Mouse (Mus musculus) limb, embryonic 11.5 days (tissue): ENCODE measurements around the gene Fgfr2. TPM values are rescaled to one million over a fixed set of nuclear protein-coding genes. Genes with fewer than 3 reads are reported as not detected.

Experiments used
- ATAC-seq: fragments of 200-750 bp; cut with Nextera tagmentation; 2 replicates; pipeline ENCODE4 v1.8.0; 2017; ENCODE audit warnings: low read depth; ENCODE audit not compliant: insufficient number of reproducible peaks, low FRiP score, low TSS enrichment
- DNase-seq: peaks from one replicate; pipeline ENCODE4 v3.0.0-alpha.2; 2015; ENCODE audit warnings: low spot score
- H3K27ac ChIP-seq: fragments of 300-500 bp; sonication (generic); replicated peaks from 2 replicates; pipeline ENCODE4 v1.5.1; 2014; ENCODE audit warnings: low read depth, mild to moderate bottlenecking, low read length
- H3K27me3 ChIP-seq: fragments of 300-500 bp; sonication (generic); 2 replicates; pipeline ENCODE4 v1.6.1; 2014; ENCODE audit warnings: mild to moderate bottlenecking, low read length, mixed read lengths; ENCODE audit not compliant: control insufficient read depth, insufficient read depth
- H3K36me3 ChIP-seq: fragments of 300-500 bp; sonication (generic); 2 replicates; pipeline ENCODE4 v1.6.1; 2014; ENCODE audit warnings: mild to moderate bottlenecking, low read length, moderate library complexity, mixed read lengths; ENCODE audit not compliant: control insufficient read depth, insufficient read depth
- H3K4me1 ChIP-seq: fragments of 300-500 bp; sonication (generic); 2 replicates; pipeline ENCODE4 v1.6.1; 2014; ENCODE audit warnings: low read length, mixed read lengths; ENCODE audit not compliant: control insufficient read depth, insufficient read depth
- H3K4me2 ChIP-seq: fragments of 300-500 bp; sonication (generic); 2 replicates; pipeline ENCODE4 v1.6.1; 2014; ENCODE audit warnings: low read depth, mild to moderate bottlenecking, moderate library complexity; ENCODE audit not compliant: severe bottlenecking
- H3K4me3 ChIP-seq: fragments of 300-500 bp; sonication (generic); 2 replicates; pipeline ENCODE4 v1.5.1; 2014; ENCODE audit warnings: low read depth, low read length
- H3K9ac ChIP-seq: fragments of 300-500 bp; sonication (generic); 2 replicates; pipeline ENCODE4 v1.6.1; 2014; ENCODE audit warnings: mild to moderate bottlenecking, low read length
- H3K9me3 ChIP-seq: fragments of 300-500 bp; sonication (generic); 2 replicates; pipeline ENCODE4 v1.6.1; 2016; ENCODE audit warnings: low read length; ENCODE audit not compliant: control insufficient read depth
- WGBS: fragments of 180-500 bp; shearing (Covaris S2); extraction: QIAGEN DNeasy Blood & Tissue Kit; methylation state at CpG from one replicate; pipeline ENCODE4 v1.1.7; 2014; 5-methylcytosine and 5-hydroxymethylcytosine counted together
- polyA plus RNA-seq: library from polyadenylated mRNA; unstranded; fragments of >200 nt; fragmentation: Nextera tagmentation; extraction: Ambion mirVana; gene quantifications from 2 replicates; pipeline ENCODE4 v1.2.1, GENCODE M21; 2014

Gene Fgfr2
- polyA plus RNA-seq, 1 experiment from 2014 or later, result 60.1 TPM

DNA sequence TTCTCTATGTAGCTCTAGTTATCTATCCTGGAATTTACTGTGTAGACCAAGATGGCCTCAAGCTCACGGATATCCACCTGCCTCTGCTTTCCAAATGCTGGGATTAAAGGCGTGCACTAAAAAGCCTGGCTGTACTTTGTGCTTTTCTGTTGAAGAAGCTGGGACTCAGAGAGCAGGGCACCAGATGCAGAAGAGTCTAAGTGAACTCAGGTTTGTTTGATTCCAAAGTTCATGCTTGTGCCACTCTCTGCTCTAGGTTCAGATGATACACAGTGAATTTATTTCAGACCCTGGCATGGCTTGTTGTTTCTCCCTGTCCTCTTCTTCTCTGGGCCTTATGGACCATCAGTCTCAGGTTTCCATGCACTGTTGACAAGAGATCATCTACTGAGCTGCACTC, 197.9 kb downstream of the Fgfr2 start:
- H3K4me2 ChIP-seq, result no peak overlapping the region
- DNase-seq, result no peak
- no peaks in the 10 kb centered on the region for H3K27me3 ChIP-seq
- no peaks in the 10 kb centered on the region for H3K4me1 ChIP-seq
- WGBS, result 69% methylated on average over 2 of the region's 2 CpGs
- no peaks in the 10 kb centered on the region for H3K9me3 ChIP-seq
- no peak overlapping the region for H3K27ac ChIP-seq
- H3K4me3 ChIP-seq, result no peak overlapping the region
- no peak for ATAC-seq
- no peaks in the 10 kb centered on the region for H3K36me3 ChIP-seq
- no peak overlapping the region for H3K9ac ChIP-seq

DNA sequence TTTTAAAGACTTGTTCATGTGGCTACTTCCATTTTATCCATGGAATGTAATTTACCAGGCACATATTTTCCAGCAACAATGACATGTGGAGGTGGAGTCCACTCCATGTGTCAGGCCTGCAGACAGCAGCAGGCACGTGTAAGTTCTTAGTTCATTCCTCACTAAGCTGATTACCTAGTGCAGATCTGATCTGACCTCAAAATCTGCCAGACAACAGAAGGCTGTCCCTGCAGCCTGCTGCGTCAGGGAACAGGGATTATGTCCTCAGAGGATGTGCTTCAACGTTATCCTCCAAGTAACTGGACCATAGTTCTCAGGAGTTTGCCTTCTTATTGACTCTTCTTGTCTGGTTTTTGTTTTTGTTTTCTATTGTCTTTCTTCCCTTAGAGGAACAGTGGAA, 201.2 kb downstream of the Fgfr2 start:
- Histone ChIP-seq H3K4me1 (no peaks in the 10 kb centered on the region), H3K36me3 (no peaks in the 10 kb centered on the region), H3K27me3 (no peaks in the 10 kb centered on the region), H3K27ac (no peak overlapping the region), H3K4me2 (no peak overlapping the region), H3K9me3 (no peaks in the 10 kb centered on the region; the same call in 1 of the 2 replicates), H3K9ac (no peak overlapping the region), H3K4me3 (no peak overlapping the region)
- no peak for ATAC-seq
- WGBS, result 57% methylated on average over 3 of the region's 3 CpGs
- peak; percentile 14 for DNase-seq

DNA sequence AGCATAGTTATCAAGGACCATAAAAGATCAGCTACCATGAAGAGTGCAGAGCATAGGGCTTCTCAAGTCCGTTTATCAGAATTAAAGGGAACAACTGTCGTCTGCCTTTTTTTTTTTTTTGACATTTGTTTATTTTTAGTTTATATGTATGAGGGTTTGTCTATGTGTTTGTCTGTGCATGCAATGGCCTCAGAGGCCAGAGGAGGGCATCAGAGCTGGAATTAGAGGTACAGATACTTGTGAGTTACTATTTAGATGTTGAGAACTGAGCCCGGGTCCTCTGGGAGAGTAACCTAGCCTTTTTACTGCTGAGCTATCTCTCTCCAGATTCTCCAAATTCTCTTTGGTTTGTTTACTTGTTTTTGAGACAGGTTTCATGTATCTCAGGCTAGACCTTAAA, 219.4 kb downstream of the Fgfr2 start:
- no peak for ATAC-seq
- H3K4me1 ChIP-seq, result no peaks in the 10 kb centered on the region
- no peak overlapping the region for H3K4me3 ChIP-seq
- no peak for DNase-seq
- H3K9ac ChIP-seq, result no peak overlapping the region
- H3K4me2 ChIP-seq, result no peak overlapping the region
- 85% methylated on average over 3 of the region's 3 CpGs for WGBS
- no peak overlapping the region for H3K27ac ChIP-seq
- no peaks in the 10 kb centered on the region for H3K9me3 ChIP-seq
- H3K36me3 ChIP-seq, result no peaks in the 10 kb centered on the region
- no peaks in the 10 kb centered on the region for H3K27me3 ChIP-seq

DNA sequence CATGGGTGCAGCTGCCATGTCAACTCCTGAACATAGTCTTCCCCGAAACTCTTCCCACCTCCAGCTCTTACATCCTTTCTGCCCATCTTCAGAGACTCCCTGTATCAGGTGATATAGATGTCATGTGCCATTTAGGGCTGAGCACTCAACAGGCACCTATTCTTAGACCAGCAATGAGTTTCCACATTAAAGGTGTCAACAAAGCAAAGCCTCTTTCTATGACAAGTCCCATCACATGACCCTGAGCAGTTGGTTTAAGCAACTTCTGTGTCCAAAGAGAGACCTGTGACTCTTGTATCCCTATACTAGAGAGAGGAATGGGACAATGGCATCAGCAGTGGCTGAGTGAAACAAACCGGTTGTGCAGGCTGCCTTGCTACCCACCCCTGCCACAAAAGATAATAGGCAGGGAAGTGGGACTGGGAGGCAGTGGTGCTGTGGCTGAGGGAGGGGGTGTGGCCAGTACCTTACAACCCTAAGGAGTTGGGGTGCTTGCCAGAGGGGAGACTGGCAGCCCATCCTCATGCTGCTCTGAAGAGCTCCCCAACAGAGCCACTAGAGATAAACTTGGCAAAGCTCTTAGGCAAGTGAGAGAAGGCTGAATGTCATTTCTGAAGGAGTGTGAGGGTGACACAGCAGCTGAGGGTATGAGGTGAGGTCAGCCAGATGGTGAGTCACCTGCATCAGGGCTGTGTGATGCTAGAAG, 222.2 kb downstream of the Fgfr2 start:
- no peak for ATAC-seq
- no peak overlapping the region for H3K9ac ChIP-seq
- H3K36me3 ChIP-seq, result no peaks in the 10 kb centered on the region
- H3K27ac ChIP-seq, result no peak overlapping the region
- 0 out of 2 replicates have a peak, but pooled peaks cover 2% of the 10 kb centered on the region for H3K9me3 ChIP-seq
- no peak overlapping the region for H3K4me3 ChIP-seq
- 56% methylated on average over 2 of the region's 2 CpGs for WGBS
- no peaks in the 10 kb centered on the region for H3K4me1 ChIP-seq
- H3K27me3 ChIP-seq, result no peaks in the 10 kb centered on the region
- no peak overlapping the region for H3K4me2 ChIP-seq
- DNase-seq, result no peak

DNA sequence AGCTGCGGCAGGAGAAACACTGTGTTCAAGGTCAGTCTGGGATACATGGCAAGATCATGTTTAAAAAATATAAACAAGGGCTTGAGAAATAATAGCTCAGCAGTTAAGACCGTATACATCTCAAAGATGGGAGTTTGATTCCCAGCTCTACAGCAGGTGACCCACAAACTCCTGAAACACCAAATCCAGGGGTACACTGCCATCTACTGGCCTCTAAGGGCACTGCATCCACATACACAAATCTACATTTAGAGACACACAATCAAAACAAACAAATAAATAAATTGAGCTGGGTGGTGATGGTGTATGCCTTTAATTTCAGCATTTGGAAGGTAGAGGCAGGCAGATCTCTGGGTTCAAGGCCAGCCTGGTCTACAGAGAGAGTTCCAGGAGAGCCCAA, 224.9 kb downstream of the Fgfr2 start:
- H3K4me2 ChIP-seq, result no peak overlapping the region
- no peaks in the 10 kb centered on the region for H3K36me3 ChIP-seq
- DNase-seq, result no peak
- no peaks in the 10 kb centered on the region for H3K4me1 ChIP-seq
- no peak overlapping the region for H3K9ac ChIP-seq
- WGBS, result 80% methylated on average over 2 of the region's 2 CpGs
- H3K4me3 ChIP-seq, result no peak overlapping the region
- H3K27ac ChIP-seq, result no peak overlapping the region
- H3K9me3 ChIP-seq, result 0 out of 2 replicates have a peak, but pooled peaks cover 2% of the 10 kb centered on the region
- no peaks in the 10 kb centered on the region for H3K27me3 ChIP-seq
- ATAC-seq, result no peak

DNA sequence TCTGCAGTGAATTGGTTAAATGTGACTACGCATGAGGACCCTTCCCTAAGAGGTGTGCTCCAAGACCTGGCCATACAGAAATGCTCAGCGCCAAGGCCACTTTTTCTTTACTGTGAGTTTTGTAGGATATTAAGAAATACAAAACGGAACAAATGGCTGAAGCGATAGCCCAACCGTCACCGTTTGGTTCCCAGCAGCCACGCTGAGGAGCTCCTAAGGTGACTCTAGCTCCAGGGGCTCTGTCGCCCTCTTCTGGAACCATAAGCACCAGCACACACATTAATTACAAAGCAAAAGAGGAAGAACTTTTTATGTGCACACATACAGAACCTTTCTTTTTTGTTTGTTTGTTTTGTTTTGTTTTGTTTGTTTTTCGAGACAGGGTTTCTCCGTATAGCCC, 225.9 kb downstream of the Fgfr2 start:
- no peak for DNase-seq
- Histone ChIP-seq H3K27me3 (no peaks in the 10 kb centered on the region), H3K4me2 (no peak overlapping the region), H3K9ac (no peak overlapping the region), H3K9me3 (0 out of 2 replicates have a peak, but pooled peaks cover 2% of the 10 kb centered on the region), H3K27ac (no peak overlapping the region), H3K4me1 (no peaks in the 10 kb centered on the region), H3K36me3 (no peaks in the 10 kb centered on the region), H3K4me3 (no peak overlapping the region)
- ATAC-seq, result no peak
- WGBS, result 85% methylated on average over 10 of the region's 10 CpGs

DNA sequence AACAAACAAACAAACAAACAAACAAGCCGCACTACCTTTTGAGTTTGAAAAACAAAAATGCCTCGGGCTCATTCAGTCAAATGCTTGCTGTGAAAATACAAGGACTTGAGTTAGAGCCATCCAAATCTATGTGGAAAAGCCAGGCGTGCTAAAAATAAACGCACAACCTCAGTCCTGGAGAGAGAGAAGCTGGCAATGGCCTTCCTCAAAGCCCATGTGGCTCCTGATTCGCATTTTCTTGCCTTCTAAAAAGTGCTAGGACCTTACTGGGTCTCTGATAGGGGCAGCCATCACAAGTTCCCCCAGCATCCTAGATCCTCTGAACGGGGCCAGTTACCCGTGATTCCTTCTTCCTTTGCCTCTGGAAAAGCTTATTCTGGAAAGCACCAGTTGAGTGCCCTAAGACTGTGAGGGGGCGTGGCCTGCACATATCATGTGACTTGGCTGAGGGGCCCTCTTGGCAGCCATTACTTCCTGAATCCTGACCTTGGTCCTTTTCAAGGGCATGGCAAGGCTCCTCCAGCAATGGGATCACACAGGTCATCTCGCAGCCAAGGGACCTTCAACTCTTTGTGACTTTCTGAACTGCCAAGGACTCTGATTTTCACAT, 226.8 kb downstream of the Fgfr2 start:
- no peaks in the 10 kb centered on the region for H3K4me1 ChIP-seq
- H3K4me3 ChIP-seq, result no peak overlapping the region
- DNase-seq (no peak), ATAC-seq (no peak)
- no peaks in the 10 kb centered on the region for H3K27me3 ChIP-seq
- H3K9ac ChIP-seq, result no peak overlapping the region
- WGBS, result 91% methylated on average over 9 of the region's 9 CpGs
- 0 out of 2 replicates have a peak, but pooled peaks cover 2% of the 10 kb centered on the region for H3K9me3 ChIP-seq
- no peak overlapping the region for H3K27ac ChIP-seq
- H3K36me3 ChIP-seq, result no peaks in the 10 kb centered on the region
- no peak overlapping the region for H3K4me2 ChIP-seq

DNA sequence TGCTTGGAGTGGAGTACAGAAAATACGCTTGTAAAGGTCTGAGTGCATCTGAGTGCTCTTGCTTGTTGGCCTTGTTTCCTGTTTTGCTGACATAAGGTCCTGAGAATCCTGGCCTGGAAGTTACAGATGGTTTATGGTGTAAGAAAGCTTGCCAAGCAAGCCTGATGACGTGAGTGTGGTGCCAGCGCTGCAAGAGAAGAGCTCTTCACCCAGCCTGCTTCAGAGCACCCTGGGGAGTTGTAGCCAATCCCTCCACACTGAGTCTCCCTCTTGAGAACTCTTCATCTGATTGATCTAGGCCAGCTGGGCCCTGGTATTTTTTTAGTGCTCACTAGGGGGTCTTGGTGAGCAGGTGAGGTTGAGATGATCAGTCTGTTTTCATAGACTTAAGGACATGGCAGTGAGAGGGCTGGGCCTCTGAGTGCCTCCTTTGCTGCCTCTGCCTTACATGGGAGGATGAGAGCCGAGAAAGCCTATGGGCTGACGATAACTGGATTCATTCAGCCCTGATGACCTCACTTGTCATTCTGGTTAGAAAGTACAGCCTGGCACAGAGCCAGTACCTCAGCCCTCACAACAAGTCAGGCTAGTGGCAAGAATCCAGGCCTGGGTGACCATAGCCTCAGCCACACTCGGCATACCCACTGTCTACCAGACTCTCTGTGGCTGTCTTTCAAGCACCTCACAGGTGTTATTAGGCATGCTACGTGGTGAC, 228.2 kb downstream of the Fgfr2 start:
- H3K27me3 ChIP-seq, result no peaks in the 10 kb centered on the region
- DNase-seq, result no peak
- 84% methylated on average over 7 of the region's 7 CpGs for WGBS

More for the DNA sequence above, 228.2 kb downstream of the Fgfr2 start:
- no peak for ATAC-seq
- H3K4me3 ChIP-seq, result no peak overlapping the region
- 0 out of 2 replicates have a peak, but pooled peaks cover 2% of the 10 kb centered on the region for H3K9me3 ChIP-seq
- H3K4me2 ChIP-seq, result no peak overlapping the region
- no peak overlapping the region for H3K27ac ChIP-seq
- no peak overlapping the region for H3K9ac ChIP-seq
- H3K4me1 ChIP-seq, result no peaks in the 10 kb centered on the region
- H3K36me3 ChIP-seq, result no peaks in the 10 kb centered on the region
